Mouse (Mus musculus) ovary, postnatal 10 days (tissue): ENCODE measurements around the gene Stard8.
"Not testable (repeated sequence)": the region's sequence is repeated elsewhere in the genome, so short reads cannot be mapped to it uniquely, and the experiment has no call there.

Source experiments
- DNase-seq: peaks from one replicate; pipeline ENCODE4 v3.0.0; 2022; ENCODE audit warnings: low spot score

Gene Stard8

DNA sequence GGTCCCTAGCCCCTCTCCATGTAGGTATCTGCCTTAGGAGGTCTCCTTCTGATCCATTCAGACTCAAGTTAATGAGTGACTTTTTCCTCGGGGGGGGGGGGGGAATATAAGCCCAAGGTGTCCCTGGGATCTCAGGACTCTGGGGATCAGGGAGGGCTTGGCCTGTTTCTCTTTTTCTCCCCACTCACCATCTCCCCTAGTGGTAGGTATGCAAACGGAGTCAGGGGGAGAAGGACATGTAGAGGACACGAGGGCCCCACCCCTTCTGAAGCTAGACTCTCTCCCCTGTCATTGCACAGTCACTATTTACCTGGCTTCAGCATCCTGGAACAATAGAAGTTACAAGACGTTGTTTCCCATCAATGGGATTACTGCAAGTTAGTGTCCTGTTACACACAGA is 45.1 kb downstream of the Stard8 start:
- no peak for DNase-seq

DNA sequence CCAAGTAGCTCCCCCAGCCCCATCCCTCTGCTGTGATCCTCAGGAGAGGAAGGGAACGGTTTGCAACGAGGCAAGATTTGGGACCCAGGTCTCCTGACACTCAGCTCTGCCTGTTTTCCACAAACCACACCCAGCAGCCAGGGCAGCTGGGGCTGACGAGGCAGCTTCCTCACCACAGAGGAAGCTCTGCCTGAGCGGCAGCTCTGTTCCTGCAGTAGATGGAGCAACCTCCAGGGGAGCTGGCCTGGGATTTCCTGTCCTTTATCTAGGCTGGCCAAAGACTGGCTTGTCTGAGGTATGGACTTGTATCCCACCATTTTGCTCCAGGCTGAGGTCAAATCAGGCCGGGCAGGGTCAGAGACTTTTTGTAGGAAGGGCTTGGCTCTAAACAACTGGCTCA is 46.2 kb downstream of the Stard8 start:
- no peak for DNase-seq

DNA sequence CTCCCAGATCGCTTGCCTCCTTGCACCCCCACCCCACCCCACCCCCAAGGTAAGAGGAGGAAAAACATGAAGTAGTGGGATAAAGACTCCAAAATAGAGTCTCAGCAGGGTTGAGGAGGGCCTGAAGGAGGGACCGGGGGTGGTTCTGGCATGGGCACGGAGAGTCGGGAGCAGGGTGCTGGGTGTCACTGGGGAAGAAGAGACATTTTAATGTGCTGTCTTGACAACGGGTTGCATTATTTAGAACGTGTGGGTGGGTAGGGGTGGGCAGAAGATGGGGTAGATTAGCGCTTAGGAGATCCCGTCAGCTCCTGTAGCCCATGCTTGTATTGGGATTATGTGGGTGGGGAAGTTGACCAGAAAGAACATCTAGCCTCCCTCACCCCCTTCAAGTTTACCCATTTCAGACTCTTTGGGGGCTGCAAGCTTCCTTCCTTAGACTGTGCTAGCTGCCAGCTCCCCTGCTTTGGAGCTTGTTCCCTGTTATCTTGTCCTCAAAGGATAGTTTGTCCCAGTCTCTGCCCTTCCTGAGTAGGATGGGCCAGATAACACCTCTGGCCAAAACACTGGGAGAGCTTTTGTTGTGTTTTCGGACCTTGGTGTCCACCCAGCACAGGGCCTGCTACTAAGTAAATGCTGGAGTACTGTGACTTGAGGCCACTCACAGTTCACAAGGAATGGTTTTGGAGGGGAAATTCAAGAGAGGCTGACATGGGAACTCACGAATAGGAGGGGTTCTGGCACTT is 47.9 kb downstream of the Stard8 start:
- DNase-seq = no peak

DNA sequence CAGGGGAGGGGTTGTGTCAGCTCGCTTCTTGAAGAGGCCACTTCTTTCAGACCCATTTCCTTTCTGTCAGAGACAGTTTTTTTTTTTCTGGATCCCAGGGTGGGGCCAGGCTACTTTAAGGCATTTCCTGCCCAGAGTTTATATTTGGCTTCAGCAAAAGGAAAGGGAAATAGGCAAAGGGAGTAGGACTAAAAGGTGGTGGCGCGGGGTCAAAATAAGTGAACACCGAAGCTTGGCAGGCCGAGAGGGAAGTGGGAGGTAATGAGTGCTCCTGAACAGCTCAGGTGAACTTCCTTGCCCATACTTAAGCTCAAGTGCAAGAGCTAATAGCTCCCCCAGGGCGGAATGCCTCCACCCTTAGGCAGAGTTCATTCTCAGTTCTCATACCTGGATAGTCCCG is 49.2 kb downstream of the Stard8 start:
- no peak for DNase-seq

DNA sequence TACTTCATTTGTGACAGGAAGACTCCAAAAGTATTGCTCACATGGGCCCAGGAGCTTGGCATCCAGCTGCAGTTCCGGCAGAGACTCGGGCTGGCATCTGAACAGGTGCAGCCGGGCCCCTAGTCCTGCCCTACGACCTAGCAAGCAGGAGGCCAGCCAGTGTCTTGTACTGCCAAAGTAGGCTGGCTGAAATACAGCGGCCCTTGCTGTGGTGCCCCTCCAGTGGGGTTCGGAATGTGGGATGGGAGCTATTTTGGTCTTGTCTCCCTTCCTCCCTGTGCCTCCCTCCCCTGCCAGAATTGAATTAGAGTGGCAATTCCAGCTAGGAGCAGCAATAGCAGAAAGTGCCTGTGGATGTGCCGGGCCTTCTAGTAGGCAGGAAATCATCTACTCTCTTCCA is 51.5 kb downstream of the Stard8 start:
- DNase-seq = no peak

DNA sequence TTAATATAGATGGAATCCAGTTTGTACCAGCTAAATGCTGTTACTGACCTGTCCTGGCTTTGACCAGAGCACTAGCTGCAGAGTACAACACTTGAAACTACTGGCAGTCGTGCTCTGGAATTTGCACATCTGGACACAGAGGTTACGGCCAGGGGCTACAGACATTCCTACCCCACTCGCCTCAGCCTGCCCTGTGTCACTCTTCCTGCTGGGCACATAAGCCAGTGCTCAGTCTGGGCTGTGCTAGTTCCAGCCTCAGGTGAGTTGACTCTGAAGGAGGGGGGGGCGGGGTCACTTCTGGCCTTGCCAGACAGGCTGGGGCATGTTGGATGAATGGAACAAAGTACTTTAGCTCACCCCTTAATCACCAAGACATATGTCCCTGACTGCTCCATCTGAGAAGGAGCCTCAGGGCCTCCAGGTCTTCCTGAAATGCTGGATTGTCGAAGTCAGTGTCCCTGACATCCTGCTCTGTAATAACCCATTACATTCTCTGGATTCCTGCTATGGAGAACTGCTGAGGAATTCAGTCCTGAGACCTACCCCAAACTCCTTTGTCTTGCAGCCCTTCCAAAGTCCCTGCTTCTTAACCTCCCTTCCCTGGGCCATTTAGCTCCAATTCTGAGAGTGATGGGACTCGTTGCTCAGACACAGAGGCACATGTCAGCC is 54.9 kb downstream of the Stard8 start:
- DNase-seq = no peak

DNA sequence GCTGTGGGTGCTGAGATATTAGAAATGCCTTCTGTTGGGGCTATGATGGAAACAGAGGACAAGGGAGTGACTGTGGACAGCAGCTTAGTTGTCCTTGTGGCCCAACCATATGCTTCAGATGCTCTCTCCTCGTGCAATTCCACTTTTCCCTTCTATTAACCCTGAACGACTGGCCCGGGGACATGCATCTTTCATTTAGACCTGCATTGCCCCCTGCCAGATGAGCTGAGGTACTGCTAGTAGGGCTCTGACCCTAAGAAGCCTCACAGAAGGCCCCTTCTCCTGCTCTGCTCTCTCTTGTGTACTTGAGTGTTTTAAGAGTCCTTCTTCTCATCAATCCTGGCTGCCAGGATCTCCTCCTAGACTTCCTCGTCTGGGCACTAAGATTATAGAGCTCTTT is 56.1 kb downstream of the Stard8 start:
- DNase-seq = no peak

DNA sequence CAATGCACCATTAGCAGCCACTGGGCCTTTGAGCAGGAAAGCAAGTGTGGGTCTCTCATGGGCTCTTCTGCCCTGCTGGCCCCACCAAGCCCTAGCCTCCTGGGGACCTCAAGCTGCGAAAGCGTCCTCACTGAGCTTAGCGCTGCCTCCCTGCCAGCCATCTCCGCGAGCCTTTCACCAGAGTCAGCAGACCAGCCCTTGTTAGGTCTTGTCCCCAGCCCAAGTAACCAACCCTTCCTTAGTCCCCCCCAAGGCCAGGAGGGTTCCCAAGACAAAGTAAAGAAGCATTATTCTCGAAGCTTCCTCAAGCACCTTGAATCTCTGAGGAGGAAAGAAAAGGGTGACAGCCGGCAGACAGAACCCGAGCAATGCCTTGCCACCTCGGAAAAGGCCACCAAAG is 62.5 kb downstream of the Stard8 start:
- DNase-seq = no peak

DNA sequence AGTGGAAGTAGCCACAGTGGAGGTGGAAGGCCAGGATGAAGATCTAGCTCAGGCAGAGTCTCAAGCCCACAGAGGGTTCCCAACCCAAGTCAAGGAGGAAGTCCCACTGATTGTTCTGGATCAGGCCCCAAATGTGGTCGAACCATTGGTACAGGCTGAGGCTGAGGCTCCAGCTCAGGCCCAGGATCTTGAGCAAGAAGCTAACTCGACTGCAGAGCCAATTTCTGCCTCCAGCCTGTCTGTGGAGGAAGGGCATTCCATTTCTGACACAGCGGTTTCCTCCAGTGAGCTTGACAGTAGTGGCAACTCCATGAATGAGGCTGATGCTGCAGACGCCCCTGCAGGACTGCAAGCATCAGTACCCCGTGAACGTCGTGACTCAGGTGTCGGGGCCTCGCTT is 63.5 kb downstream of the Stard8 start:
- no peak for DNase-seq

DNA sequence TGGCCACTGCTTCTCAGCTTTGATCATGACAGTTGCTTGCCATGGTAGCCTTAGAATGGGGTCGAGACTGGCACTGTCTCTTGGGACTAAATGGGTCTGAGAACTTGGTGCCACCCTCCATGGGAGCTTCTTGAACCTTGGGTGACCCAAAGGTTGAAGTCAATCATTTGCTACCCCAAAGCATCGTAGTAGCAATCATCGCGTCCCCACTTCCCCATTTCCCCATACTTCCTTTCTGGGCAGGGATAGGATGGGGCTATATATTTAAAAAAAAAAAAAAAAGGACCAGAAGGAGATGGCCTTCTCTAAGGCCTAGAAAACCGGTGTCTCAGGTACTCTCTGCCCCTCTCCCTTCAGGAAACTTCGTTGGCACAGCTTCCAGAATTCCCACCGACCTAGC is 64.2 kb downstream of the Stard8 start:
- no peak for DNase-seq

DNA sequence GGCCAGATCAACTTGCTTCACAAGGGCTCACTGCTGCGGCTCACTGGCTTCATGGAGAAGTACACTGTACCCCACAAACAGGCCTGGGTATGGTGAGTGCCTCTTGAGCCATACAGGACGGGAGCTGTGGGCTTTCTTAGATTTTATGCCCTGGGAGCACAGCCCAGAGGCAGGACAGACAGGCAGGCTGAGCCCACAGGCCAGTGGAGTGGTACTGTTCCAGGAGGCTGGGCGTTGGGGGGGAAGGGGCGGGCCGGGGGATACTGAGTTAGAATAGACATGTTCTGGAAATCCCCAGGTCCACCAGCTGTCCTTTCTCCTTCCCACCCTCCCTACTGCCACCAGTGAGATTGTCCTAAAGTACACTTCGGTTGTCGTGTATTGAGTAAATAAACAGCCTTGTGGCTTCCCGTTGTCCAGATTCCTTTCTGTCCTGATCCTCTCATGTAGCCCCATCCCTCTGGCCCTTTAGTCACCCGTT is 64.7 kb downstream of the Stard8 start:
- DNase-seq = no peak

DNA sequence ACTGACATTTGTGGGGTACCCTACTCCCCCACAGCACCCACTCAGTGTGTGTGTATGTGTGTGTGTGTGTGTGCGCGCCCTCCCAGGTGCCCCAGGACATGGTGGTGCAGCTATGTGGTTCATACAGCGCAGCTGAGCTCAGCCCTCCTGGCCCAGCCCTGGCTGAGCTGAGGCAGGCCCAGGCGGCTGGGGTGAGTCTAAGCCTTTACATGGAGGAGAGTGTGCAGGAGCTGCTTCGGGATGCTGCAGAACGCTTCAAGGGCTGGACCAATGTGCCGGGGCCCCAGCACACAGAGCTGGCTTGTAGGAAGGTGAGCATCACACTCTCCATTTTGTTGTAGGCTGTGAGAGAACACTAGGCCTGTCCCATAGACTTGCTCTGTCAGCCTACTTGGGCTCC is 68.1 kb downstream of the Stard8 start:
- DNase-seq = no peak

DNA sequence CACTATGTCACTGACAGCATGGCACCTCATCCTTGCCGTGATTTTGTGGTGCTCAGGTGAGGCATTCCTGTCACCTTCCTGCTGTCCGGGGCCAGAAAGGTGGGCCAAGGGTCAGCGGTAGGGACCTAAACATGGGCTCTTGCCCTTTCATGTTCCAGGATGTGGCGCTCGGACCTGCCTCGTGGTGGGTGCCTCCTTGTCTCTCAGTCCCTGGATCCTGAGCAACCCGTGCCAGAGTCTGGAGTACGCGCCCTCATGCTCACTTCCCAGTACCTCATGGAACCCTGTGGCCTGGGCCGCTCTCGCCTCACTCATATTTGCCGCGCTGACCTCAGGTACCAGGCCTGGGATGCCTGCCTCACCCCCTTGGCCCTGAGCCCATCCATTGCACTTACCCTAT is 69.5 kb downstream of the Stard8 start:
- DNase-seq = no peak

DNA sequence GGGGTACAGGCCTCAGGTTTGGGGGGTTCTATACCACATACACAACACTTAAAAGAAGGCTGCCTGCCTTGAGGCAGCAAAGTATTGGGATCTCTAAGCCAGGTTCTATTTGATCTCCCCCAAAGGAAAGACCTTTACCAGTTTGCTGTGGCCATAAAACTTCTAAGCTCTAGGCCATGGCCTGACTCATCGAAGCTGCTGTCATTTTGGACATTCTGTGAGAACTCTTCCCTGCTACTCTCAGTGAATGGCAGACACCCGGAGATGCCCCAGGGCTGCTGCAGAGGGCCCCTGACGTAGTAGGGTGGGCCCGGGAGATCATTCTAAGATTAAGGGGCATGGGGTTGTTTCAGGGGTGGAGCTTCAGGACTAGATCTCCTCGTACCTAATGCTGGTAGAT is 72.1 kb downstream of the Stard8 start:
- DNase-seq = no peak

DNA sequence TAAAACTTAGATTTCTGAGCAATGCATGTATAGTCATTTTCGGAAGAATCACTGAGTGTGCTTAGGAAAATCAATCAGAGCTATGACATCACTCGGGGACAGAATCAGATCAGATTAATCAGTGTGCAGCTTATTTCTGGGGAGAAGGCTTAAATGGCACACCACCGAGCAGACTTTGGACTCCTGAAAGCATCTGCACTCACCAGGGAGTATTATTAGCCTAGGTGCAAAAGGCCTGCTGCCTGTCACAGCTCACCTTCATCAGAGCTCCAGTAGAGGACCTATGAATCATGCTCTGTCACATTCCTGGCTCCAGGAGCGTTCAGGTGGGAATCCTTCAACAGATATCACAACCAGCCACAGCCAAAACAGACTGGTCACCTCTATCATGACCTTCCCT is 73.4 kb downstream of the Stard8 start:
- no peak for DNase-seq

DNA sequence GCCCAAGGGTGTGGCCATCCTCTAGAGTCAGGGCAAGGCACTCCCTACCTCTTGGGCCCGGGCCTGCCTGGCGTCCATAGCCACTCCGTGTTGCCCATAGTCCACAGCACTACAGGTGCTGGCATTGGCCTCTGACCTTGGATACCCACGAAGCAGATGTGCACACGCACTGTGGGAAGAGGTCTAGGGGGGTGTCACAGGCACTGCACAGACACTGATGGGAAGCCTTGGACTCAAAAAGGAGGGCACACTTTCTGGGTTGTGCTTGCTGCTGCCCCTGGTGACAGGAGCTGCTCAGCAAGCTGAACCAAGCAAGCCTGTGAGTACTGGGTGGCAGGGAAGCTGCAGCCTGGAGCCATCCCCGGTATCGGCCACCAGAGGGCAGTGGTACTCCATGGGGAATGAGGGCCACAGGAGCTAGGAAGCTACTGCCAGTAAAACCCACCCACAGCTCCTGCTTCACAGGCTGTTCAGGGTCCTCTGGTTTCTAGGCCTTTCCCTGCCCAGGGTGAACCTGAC is 75.4 kb downstream of the Stard8 start:
- not testable (repeated sequence) for DNase-seq

DNA sequence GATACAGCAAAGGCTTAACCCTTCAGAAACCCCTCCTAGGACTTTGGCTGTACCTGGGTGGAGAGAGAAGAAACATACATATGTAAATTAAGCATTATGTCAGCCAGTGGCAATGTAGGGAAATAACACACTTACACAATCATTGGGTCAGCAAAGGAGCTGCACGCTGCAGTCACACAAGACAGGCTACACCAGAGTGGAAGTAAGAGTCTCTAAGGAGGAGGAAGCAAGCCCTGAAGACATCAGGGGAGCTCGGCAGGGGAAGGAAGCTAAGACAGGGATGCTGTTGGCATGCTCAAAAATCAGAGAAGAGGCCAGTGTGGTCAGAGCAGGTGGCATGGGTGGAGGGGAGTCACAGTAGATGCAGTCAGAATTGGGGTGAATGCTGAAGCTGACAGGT is 89.7 kb downstream of the Stard8 start:
- no peak for DNase-seq

DNA sequence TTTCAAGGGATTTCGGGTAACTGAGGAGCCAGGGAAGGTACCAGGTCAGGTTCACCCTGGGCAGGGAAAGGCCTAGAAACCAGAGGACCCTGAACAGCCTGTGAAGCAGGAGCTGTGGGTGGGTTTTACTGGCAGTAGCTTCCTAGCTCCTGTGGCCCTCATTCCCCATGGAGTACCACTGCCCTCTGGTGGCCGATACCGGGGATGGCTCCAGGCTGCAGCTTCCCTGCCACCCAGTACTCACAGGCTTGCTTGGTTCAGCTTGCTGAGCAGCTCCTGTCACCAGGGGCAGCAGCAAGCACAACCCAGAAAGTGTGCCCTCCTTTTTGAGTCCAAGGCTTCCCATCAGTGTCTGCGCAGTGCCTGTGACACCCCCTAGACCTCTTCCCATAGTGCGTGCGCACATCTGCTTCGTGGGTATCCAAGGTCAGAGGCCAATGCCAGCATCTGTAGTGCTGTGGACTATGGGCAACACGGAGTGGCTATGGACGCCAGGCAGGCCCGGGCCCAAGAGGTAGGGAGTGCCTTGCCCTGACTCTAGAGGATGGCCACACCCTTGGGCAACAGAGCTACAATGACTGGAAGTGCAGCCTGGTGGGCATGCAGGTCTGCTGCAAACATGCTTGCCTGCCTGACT is 108.2 kb downstream of the Stard8 start:
- DNase-seq = not testable (repeated sequence)

DNA sequence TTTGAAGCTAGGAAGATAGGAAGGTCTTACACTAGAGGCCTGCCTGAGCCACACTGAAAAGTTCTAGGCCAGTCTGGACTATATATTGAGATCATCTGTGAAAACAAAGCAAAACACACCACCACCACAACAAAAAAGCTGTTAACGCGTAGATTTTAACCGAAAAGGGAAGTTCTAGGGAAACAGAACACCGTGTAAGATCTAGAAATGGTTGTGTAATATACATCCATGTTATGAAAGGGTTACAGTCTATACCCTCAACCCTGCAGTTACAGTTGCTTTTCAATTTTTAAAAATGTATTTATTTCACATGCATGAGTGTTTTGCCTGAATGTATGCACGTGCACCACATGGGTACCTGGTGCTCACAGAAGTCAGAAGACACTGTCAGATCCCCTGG is 116.5 kb downstream of the Stard8 start:
- no peak for DNase-seq
